In the genomic region with DNA sequence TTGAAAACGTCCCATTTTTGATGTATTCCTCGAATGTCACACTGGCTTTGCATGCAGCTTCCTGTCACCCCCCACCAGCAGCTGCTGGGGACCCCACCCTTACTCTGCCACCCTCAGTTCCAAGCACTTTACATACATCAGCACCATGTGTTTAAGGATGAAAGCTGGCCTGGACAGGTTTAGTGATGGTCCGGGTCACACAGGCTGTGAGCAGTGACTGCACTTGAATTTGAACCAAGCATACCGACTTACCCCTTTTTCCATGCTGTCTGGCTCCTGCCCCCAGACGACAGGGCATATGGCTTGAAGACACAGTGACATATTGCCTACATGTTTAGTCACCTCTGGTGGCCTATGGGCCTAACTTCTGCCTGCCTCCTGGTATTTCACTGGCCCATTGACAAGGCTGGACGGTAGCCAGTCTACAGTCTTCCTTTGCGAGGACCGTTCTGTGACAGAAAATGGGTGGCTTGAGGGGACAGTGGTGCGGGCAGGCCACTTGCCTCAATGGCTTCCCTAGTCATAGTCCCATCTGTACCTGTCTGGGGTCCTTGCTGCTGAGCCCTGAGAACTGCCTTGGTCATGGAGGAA, we compare ENCODE assay signal across 8 mouse cellular contexts. TPM values are rescaled to one million over a fixed set of nuclear protein-coding genes. Genes with fewer than 3 reads are reported as not detected.
DNase-seq lines count a peak whose midpoint lies in the region; ATAC-seq and TF ChIP-seq lines count a peak whose summit lies in the region.

No protein-coding gene starts in this region.

- intact Hi-C loops in heart, postnatal 14 days (cut with DNase I), result no loop called here

- peaks cover 28% of the 10 kb centered on the region for H3K36me3 ChIP-seq in heart, embryonic 10.5 days
- H3K36me3 ChIP-seq in MEL (ENCODE audit: control insufficient read depth in 1 of 2, insufficient read depth in 2 of 2, low read length in 2 of 2), result peaks cover 6 to 10% of the 10 kb centered on the region in 2 experiments
- H3K36me3 ChIP-seq in forebrain, embryonic 16.5 days (ENCODE audit: control insufficient read depth, insufficient read depth), result peaks cover 13% of the 10 kb centered on the region
- peaks cover 11% of the 10 kb centered on the region; the same call in 1 of the 2 replicates for H3K36me3 ChIP-seq in macrophage (ENCODE audit: inconsistent target)

- no peak for ATAC-seq in forebrain, embryonic 16.5 days

- TF ChIP-seq RAD21 in MEL (IDR thresholded peaks at IDR 0.05; ENCODE audit: low read depth, low read length), result no peak

- no peak for TF ChIP-seq POLR2A in MEL (IDR thresholded peaks at IDR 0.05; ENCODE audit: control insufficient read depth in 1 of 2, insufficient read depth in 1 of 2, low read depth in 1 of 2, low read length in 2 of 2, poor library complexity in 1 of 2)

- WGBS in heart, embryonic 10.5 days, result 82% methylated on average over 9 of the region's 9 CpGs
- 74% methylated on average over 9 of the region's 9 CpGs for WGBS in forebrain, embryonic 16.5 days
- 79% methylated on average over 9 of the region's 9 CpGs for WGBS in macrophage (ENCODE audit: missing documents)

- no peak for TF ChIP-seq EP300 in MEL (IDR thresholded peaks at IDR 0.05; ENCODE audit: low read depth in 1 of 2, low read length in 2 of 2)

- no peaks in the 10 kb centered on the region for H3K9me3 ChIP-seq in heart, embryonic 10.5 days
- H3K9me3 ChIP-seq in MEL (replicated peaks; ENCODE audit: insufficient read depth, low read length), result no peaks in the 10 kb centered on the region
- no peaks in the 10 kb centered on the region for H3K9me3 ChIP-seq in forebrain, embryonic 16.5 days (ENCODE audit: control insufficient read depth, low read length)

- H3K4me1 ChIP-seq in heart, embryonic 10.5 days, result peaks cover 42% of the 10 kb centered on the region
- peaks cover 0 to 5% of the 10 kb centered on the region in 2 experiments; a peak in 2 of 4 replicates for H3K4me1 ChIP-seq in MEL (ENCODE audit: control insufficient read depth in 1 of 2, insufficient read depth in 2 of 2, low read length in 2 of 2)
- peaks cover 34% of the 10 kb centered on the region for H3K4me1 ChIP-seq in forebrain, embryonic 16.5 days (replicated peaks; ENCODE audit: control insufficient read depth, insufficient read depth, low read length)

- TF ChIP-seq CTCF in MEL (IDR thresholded peaks at IDR 0.05 in 2 of 3, conservative IDR thresholded peaks at IDR 0.05 in 1 of 3; ENCODE audit: control insufficient read depth in 1 of 3, insufficient read depth in 1 of 3, low read depth in 2 of 3, low read length in 3 of 3, poor library complexity in 1 of 3, severe bottlenecking in 1 of 3), result no peak

- H3K27ac ChIP-seq in heart, embryonic 10.5 days, result 0 out of 2 replicates have a peak overlapping the region, but pooled peaks have one; percentile 96
- H3K27ac ChIP-seq in MEL (ENCODE audit: control insufficient read depth, low read depth, low read length) (no peak overlapping the region), macrophage (peak overlapping the region; percentile 98)
- H3K27ac ChIP-seq in forebrain, embryonic 16.5 days (ENCODE audit: low read length), result no peak overlapping the region; the same call in 1 of the 2 replicates

- no peak overlapping the region for H3K4me2 ChIP-seq in forebrain, embryonic 16.5 days (ENCODE audit: low read length)

- H3K27me3 ChIP-seq in heart, embryonic 10.5 days (ENCODE audit: insufficient read depth, poor library complexity, severe bottlenecking), result no peaks in the 10 kb centered on the region
- H3K27me3 ChIP-seq in MEL (ENCODE audit: control insufficient read depth in 1 of 2, insufficient read depth in 2 of 2, low read length in 2 of 2), result no peaks in the 10 kb centered on the region
- H3K27me3 ChIP-seq in forebrain, embryonic 16.5 days (replicated peaks; ENCODE audit: control insufficient read depth, insufficient read depth, low read length), result no peaks in the 10 kb centered on the region

- peak overlapping the region; percentile 72 for H3K4me3 ChIP-seq in heart, embryonic 10.5 days
- H3K4me3 ChIP-seq in MEL (ENCODE audit: control insufficient read depth in 1 of 2, insufficient read depth in 1 of 2, low read depth in 2 of 2, low read length in 2 of 2), result peak overlapping the region in 1 of 2 experiments; percentile 95; a peak in 1 of 4 replicates
- H3K4me3 ChIP-seq in forebrain, embryonic 16.5 days (replicated peaks; ENCODE audit: low read length), result no peak overlapping the region
- H3K4me3 ChIP-seq in macrophage (ENCODE audit: inconsistent target), result peak overlapping the region; percentile 81; the same call in 1 of the 2 replicates

- no peak for DNase-seq in heart, embryonic 10.5 days (ENCODE audit: low spot score)
- DNase-seq in heart, postnatal 14 days, result no peak
- DNase-seq in MEL (ENCODE audit: low read depth, low spot score), result no peak
- no peak for DNase-seq in ovary, postnatal 14 days (ENCODE audit: low spot score)
- no peak for DNase-seq in thymus, postnatal 4 days
- DNase-seq in embryo, embryonic 10.5 days (ENCODE audit: low spot score), result no peak

- H3K9ac ChIP-seq in MEL (ENCODE audit: control insufficient read depth, low read depth, low read length, poor library complexity, severe bottlenecking), result 0 out of 2 replicates have a peak overlapping the region, but pooled peaks have one; percentile 91
- peak overlapping the region; percentile 61; the same call in 1 of the 2 replicates for H3K9ac ChIP-seq in forebrain, embryonic 16.5 days (replicated peaks; ENCODE audit: low read depth, low read length)

- peaks cover 24% of the 10 kb centered on the region for H3K79me2 ChIP-seq in MEL (ENCODE audit: control insufficient read depth, insufficient read depth, low read length, poor library complexity)
- peaks cover 30% of the 10 kb centered on the region for H3K79me2 ChIP-seq in macrophage (ENCODE audit: inconsistent target)

TF ChIP-seq in MEL, 35 proteins besides CTCF, POLR2A, EP300 and RAD21 (continues in another document):
- TF ChIP-seq SMC3 (IDR thresholded peaks at IDR 0.05; ENCODE audit: low read depth, low read length) (no peak), MAX (IDR thresholded peaks at IDR 0.05; ENCODE audit: low read length) (no peak), POLR2AphosphoS5 (IDR thresholded peaks at IDR 0.05; ENCODE audit: borderline replicate concordance, low read depth, low read length) (no peak), ZMIZ1 (IDR thresholded peaks at IDR 0.05; ENCODE audit: low read depth, low read length) (no peak), GATA1 (IDR thresholded peaks at IDR 0.05; ENCODE audit: low read depth, low read length) (no peak), MYB (IDR thresholded peaks at IDR 0.05; ENCODE audit: low read depth, low read length) (no peak), ETS1 (IDR thresholded peaks at IDR 0.05; ENCODE audit: low read depth, low read length) (no peak), USF1 (IDR thresholded peaks at IDR 0.05; ENCODE audit: low read depth, low read length) (no peak), NELFE (IDR thresholded peaks at IDR 0.05; ENCODE audit: low read depth, low read length) (no peak), ZC3H11A (IDR thresholded peaks at IDR 0.05; ENCODE audit: low read depth, low read length) (no peak), TAL1 (IDR thresholded peaks at IDR 0.05; ENCODE audit: low read length) (no peak), JUND (IDR thresholded peaks at IDR 0.05; ENCODE audit: low read depth, low read length) (no peak), BHLHE40 (IDR thresholded peaks at IDR 0.05; ENCODE audit: borderline replicate concordance, low read depth, low read length) (no peak), SIN3A (IDR thresholded peaks at IDR 0.05; ENCODE audit: low read length) (no peak)

RNA-seq across cellular contexts. Expression of a gene that starts 6.7 kb away (rescaled TPM):
- 7.6 and 8.6 TPM in 2 replicates for polyA plus RNA-seq in heart, embryonic 10.5 days (2016; fragmentation: Nextera tagmentation; extraction: Ambion mirVana)
- total RNA-seq in heart, postnatal 14 days (2021), result 10 to 100 TPM; 12.0 to 13.4 TPM
- 13.5 and 17.9 TPM in 2 replicates for total RNA-seq in MEL (2012; rRNA removed)
- polyA plus RNA-seq in MEL (2012; ENCODE audit: insufficient read depth in 1 of 2, insufficient read length in 2 of 2, low read depth in 1 of 2, low replicate concordance in 2 of 2, missing spikeins in 1 of 2) (10 to 100 TPM in 1 of 2 experiments, not detected in 1; 14.2 TPM), macrophage (2018) (12.2 to 17.5 TPM (median 12.3 TPM) in 3 replicates)
- polyA plus RNA-seq in forebrain, embryonic 16.5 days (2015; fragmentation: Nextera tagmentation; extraction: Ambion mirVana), result 18.1 and 21.9 TPM in 2 replicates
- total RNA-seq in macrophage (2018; cell fraction: chromatin; rRNA removed), result 100 to 1,000 TPM in 7 of 26 experiments, 10 to 100 TPM in 19; 12.7 to 176 (median 74.9) TPM
- 10 to 100 TPM; 10.0 to 24.4 (median 16.4) TPM for total RNA-seq in macrophage (2018; cell fraction: cytosol; rRNA removed)
- total RNA-seq in macrophage (2018; cell fraction: nucleus; rRNA removed), result 10 to 100 TPM; 10.4 to 84.4 (median 31.7) TPM

RNA-seq across cellular contexts. Expression of a gene that starts 6.8 kb away (rescaled TPM):
- 121 and 170 TPM in 2 replicates for polyA plus RNA-seq in heart, embryonic 10.5 days (2016; fragmentation: Nextera tagmentation; extraction: Ambion mirVana)
- 10 to 100 TPM; 66.3 to 75.0 TPM for total RNA-seq in heart, postnatal 14 days (2021)
- total RNA-seq in MEL (2012; rRNA removed), result 1,806 and 1,842 TPM in 2 replicates
- polyA plus RNA-seq in MEL (2012; ENCODE audit: insufficient read depth in 1 of 2, insufficient read length in 2 of 2, low read depth in 1 of 2, low replicate concordance in 2 of 2, missing spikeins in 1 of 2) (100 to 1,000 TPM in 1 of 2 experiments, not detected in 1; 116 TPM), macrophage (2018) (494 to 663 TPM (median 662 TPM) in 3 replicates)
- polyA plus RNA-seq in forebrain, embryonic 16.5 days (2015; fragmentation: Nextera tagmentation; extraction: Ambion mirVana), result 101 and 105 TPM in 2 replicates
- total RNA-seq in macrophage (2018; cell fraction: chromatin; rRNA removed), result 100 to 1,000 TPM in 14 of 26 experiments, 10 to 100 TPM in 12; 49.4 to 246 (median 102) TPM
- 1,000 to 10,000 TPM in 1 of 26 experiments, 100 to 1,000 TPM in 25; 247 to 1,058 (median 502) TPM for total RNA-seq in macrophage (2018; cell fraction: cytosol; rRNA removed)
- 100 to 1,000 TPM in 14 of 26 experiments, 10 to 100 TPM in 12; 77.9 to 417 (median 104) TPM for total RNA-seq in macrophage (2018; cell fraction: nucleus; rRNA removed)

RNA-seq across cellular contexts. Expression of a gene that starts 13.8 kb away (rescaled TPM):
- polyA plus RNA-seq in heart, embryonic 10.5 days (2016; fragmentation: Nextera tagmentation; extraction: Ambion mirVana), result 20.8 and 23.4 TPM in 2 replicates
- 10 to 100 TPM; 12.9 to 16.3 TPM for total RNA-seq in heart, postnatal 14 days (2021)
- 7.4 and 7.8 TPM in 2 replicates for total RNA-seq in MEL (2012; rRNA removed)
- polyA plus RNA-seq in MEL (2012; ENCODE audit: insufficient read depth in 1 of 2, insufficient read length in 2 of 2, low read depth in 1 of 2, low replicate concordance in 2 of 2, missing spikeins in 1 of 2), result 10 to 100 TPM in 1 of 2 experiments, not detected in 1; 16.0 TPM
- 23.9 and 24.0 TPM in 2 replicates for polyA plus RNA-seq in forebrain, embryonic 16.5 days (2015; fragmentation: Nextera tagmentation; extraction: Ambion mirVana)
- 10 to 100 TPM in 11 of 26 experiments, 1 to 10 TPM in 14, under 1 TPM in 1; 0.92 to 22.8 (median 9.1) TPM for total RNA-seq in macrophage (2018; cell fraction: chromatin; rRNA removed)
- total RNA-seq in macrophage (2018; cell fraction: cytosol; rRNA removed), result 10 to 100 TPM; 10.6 to 24.8 (median 15.1) TPM
- 10 to 100 TPM in 21 of 26 experiments, 1 to 10 TPM in 5; 6.8 to 31.1 (median 14.9) TPM for total RNA-seq in macrophage (2018; cell fraction: nucleus; rRNA removed)
- polyA plus RNA-seq in macrophage (2018), result 7.4 to 18.5 TPM (median 18.2 TPM) in 3 replicates

Comparison
In these comparisons a context has a peak if more than half of its experiments do, and no peak if none do; other contexts are left out.
1. H3K27ac ChIP-seq: peak in heart, embryonic 10.5 days (single experiment) and macrophage (single experiment); none in MEL (single experiment) and forebrain, embryonic 16.5 days (single experiment).